Mouse (Mus musculus): ENCODE data around the gene Pard3b.

The Pard3b gene

GRCm38 (mm10) chr1:62081129-62081528, 442.5 kb downstream of the Pard3b start:
- DNase-seq (ENCODE audit: low spot score in 2 of 2) = no peak

- no peak for DNase-seq (ENCODE audit: low spot score in 2 of 2)
These were observed 447.4 kb downstream of the Pard3b start for GRCm38 (mm10) chr1:62085995-62086394.

- no peak for DNase-seq (ENCODE audit: low spot score in 2 of 2)
These were observed 448.8 kb downstream of the Pard3b start for GRCm38 (mm10) chr1:62087464-62087863.

- no peak for DNase-seq (ENCODE audit: low spot score in 2 of 2)
These were observed 456.3 kb downstream of the Pard3b start for GRCm38 (mm10) chr1:62094885-62095284.

- DNase-seq (ENCODE audit: low spot score in 2 of 2) = no peak
These were observed 483.8 kb downstream of the Pard3b start for GRCm38 (mm10) chr1:62122426-62122825.

- DNase-seq (ENCODE audit: low spot score in 2 of 2) = no peak
These were observed 490.6 kb downstream of the Pard3b start for GRCm38 (mm10) chr1:62129186-62129585.

- no peak for DNase-seq (ENCODE audit: low spot score in 2 of 2)
These were observed 509.5 kb downstream of the Pard3b start for GRCm38 (mm10) chr1:62148134-62148533.

- no peak for DNase-seq (ENCODE audit: low spot score in 2 of 2)
These were observed 510.2 kb downstream of the Pard3b start for GRCm38 (mm10) chr1:62148786-62149185.

- DNase-seq (ENCODE audit: low spot score in 2 of 2) = no peak
These were observed 517.3 kb downstream of the Pard3b start for GRCm38 (mm10) chr1:62155970-62156369.

- no peak for DNase-seq (ENCODE audit: low spot score in 2 of 2)
These were observed 521.0 kb downstream of the Pard3b start for GRCm38 (mm10) chr1:62159592-62159991.

GRCm38 (mm10) chr1:62175013-62175640, 536.5 kb downstream of the Pard3b start:
- no peak for DNase-seq (ENCODE audit: low spot score in 2 of 2)

- DNase-seq (ENCODE audit: low spot score in 2 of 2) = no peak
These were observed 543.0 kb downstream of the Pard3b start for GRCm38 (mm10) chr1:62181638-62182037.

- no peak for DNase-seq (ENCODE audit: low spot score in 2 of 2)
These were observed 544.0 kb downstream of the Pard3b start for GRCm38 (mm10) chr1:62182634-62183033.

GRCm38 (mm10) chr1:62190786-62191185, 552.2 kb downstream of the Pard3b start:
- DNase-seq (ENCODE audit: low spot score in 2 of 2) = no peak

GRCm38 (mm10) chr1:62197515-62197914, 558.9 kb downstream of the Pard3b start:
- DNase-seq (ENCODE audit: low spot score in 2 of 2) = no peak

GRCm38 (mm10) chr1:62200919-62201318, 562.3 kb downstream of the Pard3b start:
- no peak for DNase-seq (ENCODE audit: low spot score in 2 of 2)

GRCm38 (mm10) chr1:62201686-62202257, 563.1 kb downstream of the Pard3b start:
- DNase-seq (ENCODE audit: low spot score in 2 of 2) = no peak

GRCm38 (mm10) chr1:62213285-62213684, 574.7 kb downstream of the Pard3b start:
- DNase-seq (ENCODE audit: low spot score in 2 of 2) = no peak

- no peak for DNase-seq (ENCODE audit: low spot score in 2 of 2)
These were observed 577.2 kb downstream of the Pard3b start for GRCm38 (mm10) chr1:62215842-62216241.

GRCm38 (mm10) chr1:62216568-62216967, 577.9 kb downstream of the Pard3b start:
- DNase-seq (ENCODE audit: low spot score in 2 of 2) = peak; percentile 2 to 19

GRCm38 (mm10) chr1:62229129-62229528, 590.5 kb downstream of the Pard3b start:
- DNase-seq (ENCODE audit: low spot score in 2 of 2) = no peak

GRCm38 (mm10) chr1:62234039-62234438, 595.4 kb downstream of the Pard3b start:
- DNase-seq (ENCODE audit: low spot score in 2 of 2) = no peak

- no peak for DNase-seq (ENCODE audit: low spot score in 2 of 2)
These were observed 596.5 kb downstream of the Pard3b start for GRCm38 (mm10) chr1:62235121-62235520.

Measured in left cerebral cortex, adult 9 months (tissue).